Mouse (Mus musculus): ENCODE measurements around the gene Gramd1b.

Gene Gramd1b

DNA sequence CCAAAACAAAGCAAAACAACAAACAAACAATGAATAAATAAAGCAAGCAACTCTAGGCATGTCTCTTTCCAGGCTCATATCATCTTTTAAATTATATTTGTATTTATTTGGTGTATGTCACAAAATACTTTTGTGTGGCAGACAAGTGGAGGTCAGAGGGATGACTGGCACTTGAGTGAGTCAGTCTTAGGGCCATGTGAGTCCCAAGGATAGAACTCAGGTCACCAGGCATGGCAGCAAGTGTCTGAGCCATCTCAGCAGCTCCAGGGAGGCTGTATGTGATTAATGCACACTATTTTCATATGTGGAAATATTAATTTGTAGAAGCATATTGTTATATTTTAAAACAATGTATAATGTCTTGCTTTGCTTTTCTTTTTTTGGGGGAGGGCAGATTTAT is 106.3 kb downstream of the Gramd1b start:
- no peak for DNase-seq (ENCODE audit: low read depth)

DNA sequence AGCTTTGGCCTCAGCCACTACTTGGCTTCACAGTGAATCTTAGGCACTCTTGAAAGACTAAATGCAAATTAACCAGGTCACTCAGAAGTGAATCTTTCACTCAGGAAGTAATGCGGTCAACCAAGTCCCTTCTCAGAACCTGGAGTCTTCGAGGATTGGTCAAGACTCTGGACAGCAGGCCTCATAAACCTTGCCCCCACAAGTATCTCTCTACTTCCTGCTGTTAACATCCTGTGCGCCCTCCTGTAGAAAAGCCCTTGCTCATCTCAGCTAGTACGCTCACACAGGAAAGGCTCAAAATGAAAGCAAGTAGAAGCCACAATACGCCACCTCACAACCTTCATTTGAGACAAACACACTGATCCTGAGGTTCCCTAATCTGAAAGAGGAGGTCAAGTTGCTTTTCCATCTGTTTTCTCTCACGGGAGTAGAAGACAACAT is 107.7 kb downstream of the Gramd1b start:
- no peak for DNase-seq (ENCODE audit: low read depth)

DNA sequence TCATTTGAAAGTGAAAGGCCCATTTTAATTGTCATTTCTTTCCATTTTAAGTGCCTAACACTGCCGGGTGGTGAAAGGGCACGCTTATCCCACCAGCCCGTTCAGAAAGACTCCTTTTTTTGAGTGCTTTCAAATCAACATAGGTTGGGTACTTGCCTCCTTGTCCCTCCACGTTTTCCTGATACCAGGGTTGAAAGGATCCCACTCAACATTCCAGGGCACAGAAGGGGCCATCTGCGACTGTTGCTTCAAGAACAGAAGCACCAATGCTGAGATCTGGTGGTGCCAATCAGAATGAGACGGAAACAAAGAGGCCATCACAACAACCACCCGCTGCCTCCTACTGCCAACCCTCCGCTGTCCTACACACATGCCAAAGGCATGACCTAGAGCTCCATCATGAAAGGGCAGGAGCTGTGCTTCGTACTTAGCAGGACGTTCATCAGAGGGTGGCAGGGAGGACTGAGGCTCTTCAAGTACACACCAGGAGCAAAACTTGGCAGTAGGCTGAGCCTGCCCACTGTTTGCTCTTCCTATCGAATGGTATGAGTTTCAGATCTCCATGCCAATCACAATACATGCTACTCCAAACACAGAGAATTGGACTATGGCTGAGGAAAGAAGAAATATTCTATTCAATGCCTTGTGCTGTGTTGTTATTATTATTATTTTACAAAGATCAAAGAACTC is 108.7 kb downstream of the Gramd1b start:
- DNase-seq (ENCODE audit: low read depth), result no peak

DNA sequence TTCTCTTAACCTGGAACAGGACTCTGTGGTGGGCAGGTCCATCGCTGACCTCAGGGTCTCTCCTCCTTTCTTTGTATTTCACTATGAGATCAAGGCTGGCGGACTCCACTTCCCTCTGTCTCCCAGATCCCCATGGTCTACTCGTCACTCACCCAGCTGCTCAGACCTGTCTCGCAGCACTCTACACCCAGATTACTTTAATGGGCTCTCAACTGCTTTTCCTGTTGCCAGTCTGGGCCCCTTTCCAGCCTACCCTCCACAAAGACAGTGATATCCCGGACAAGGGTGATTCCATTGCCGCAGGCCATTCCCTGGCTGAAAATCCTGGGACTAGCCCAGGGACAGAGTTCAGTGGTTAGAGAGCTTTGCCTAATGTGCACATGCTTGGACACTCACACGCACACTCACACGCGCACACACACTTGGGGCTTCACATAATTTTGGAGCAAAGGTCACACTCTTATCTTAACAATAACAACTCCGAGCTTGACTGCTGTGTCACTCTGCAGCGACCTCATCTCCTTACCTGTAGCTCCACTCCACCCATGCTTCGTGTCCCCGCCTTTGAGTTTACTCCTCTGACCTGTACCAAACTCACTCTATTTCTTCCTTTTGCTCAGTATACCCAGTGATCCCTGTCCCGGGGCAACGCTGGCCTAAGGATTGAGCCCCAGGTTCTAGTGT is 110.4 kb downstream of the Gramd1b start:
- DNase-seq (ENCODE audit: low read depth), result no peak

DNA sequence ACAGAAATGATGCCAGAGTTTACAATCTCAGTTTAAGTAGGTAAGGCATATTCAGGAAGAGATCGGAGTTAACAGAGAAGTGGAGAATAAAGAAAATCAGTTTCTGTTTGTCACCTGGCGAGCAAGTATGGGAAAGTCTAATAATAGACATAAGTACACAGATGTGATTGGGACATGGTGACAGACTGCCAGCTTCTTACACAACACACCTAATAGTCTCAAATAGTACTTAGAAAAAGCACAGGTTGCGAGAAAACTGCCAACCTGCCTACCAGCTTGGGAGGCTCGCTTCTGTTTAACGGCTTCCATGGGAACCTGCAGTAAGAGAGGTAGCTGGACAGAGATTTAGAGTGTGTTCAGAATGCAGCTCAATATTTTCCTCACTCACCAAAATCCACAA is 112.4 kb downstream of the Gramd1b start:
- no peak for DNase-seq (ENCODE audit: low read depth)

DNA sequence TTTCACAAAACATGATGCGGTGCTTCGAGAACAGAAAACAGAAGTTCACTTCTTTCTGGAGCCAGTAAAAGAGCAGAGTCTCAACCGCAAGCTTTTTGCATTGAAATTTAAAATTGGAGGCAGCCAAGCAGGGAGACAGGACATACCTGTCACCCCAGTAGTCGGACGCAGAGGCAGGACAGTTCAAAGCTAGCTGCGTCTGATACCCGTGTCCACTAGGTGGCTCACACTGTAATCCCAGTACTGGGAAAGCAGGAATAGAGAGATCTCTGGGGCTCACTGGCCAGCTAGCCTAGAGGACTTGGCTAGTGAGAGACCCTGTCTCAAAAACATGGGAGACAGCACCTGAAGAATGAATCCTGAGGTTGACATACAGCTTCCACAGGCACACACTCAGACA is 115.0 kb downstream of the Gramd1b start:
- DNase-seq (ENCODE audit: low read depth), result no peak

DNA sequence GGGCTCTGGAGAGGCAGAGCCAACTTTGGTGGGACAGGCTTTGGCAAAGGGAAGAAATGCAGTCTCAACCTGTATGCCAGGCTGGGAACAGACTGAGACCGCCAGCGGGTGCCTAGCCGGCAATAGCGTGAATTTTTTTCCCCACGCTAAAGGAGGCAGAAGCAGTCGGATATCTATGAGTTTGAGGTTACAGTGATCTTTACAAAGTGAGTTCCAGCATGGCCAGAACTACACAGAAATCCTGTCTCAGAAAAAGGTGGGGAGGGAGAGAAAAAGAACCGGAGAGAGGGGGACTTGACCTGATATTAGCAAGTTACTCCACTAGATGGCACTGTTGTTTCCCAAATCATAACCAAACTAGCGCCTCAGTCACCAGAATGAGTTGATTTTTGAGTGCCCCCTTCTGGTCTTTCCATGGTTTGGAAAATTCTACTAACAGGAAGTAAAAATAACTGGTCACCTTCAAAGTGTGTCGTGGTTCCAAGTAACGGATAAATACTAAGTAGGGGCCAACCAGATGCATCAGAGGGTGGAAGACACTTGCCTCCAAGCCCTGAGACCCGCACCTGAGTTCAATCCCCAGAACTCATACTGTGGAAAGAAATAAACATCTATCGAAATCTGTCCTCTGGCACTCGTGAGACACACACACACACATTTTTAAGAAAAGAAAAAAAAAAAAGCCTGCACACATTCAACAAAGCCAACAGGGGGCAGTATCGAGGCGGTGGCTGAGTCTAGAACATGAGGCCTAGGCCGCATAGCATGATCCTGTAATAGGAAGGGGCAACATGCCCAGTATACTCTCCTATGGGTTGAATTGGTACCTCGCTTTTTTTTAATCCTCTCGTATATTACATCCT is 116.0 kb downstream of the Gramd1b start:
- DNase-seq (ENCODE audit: low read depth), result peak; percentile 78

DNA sequence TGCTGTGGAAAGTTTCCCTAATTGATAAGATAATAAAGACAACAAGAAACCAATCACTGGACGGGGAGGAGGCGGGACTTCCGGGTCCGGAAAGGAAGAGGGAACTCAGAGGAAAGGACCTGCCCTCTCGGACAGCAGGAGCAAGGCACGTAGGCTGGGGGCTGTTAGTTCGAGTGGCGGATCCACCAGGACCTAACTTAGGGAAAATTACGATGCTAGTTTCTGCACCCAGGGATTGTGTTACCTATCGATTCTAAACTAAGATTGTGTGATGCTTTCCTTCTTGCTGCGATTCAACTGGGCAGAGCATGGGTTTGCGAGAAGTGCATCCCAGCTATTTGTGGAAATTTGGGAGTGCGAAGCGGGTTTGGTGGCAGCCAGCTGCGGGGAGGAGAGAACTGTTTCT is 116.7 kb downstream of the Gramd1b start:
- DNase-seq (ENCODE audit: low read depth), result peak; percentile 50

DNA sequence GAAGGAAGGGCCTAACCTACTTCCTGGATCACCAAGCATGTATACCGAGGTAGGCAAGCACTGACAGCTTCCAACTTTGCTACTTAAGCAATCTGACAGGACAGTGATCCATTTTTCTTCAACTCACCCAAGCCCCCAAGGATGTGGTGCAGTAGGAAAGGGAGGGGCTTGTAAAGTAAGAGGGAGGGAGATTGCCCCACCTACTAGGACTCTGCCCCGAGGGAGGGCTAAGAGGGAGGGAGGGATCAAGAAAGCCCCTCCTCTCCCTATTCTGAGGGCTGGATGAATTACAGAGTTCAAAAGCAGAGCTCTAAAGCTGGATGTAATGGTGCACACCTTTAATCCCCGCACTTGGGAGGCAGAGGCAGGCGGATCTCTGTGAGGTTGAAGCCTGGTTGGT is 117.6 kb downstream of the Gramd1b start:
- DNase-seq (ENCODE audit: low read depth), result no peak

DNA sequence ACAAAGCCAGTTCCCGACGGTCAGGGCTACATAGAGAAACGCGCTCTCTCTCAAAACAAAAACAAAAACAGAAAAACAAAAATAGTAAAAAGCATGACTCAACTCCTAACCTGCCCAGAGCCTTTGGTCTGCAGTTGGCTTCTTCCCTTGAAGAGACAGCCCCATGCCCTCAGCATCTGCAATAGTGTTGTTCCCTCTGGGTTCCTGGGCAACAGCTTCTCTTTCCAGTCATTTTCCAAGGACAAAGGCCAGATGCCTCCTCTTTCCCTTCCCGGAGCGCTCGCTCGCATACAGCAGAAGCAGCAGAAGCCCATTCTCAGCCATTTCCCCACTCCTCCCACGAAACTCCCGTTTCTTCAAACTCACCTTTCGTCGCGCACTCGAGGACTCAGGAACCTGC is 118.3 kb downstream of the Gramd1b start:
- no peak for DNase-seq (ENCODE audit: low read depth)

DNA sequence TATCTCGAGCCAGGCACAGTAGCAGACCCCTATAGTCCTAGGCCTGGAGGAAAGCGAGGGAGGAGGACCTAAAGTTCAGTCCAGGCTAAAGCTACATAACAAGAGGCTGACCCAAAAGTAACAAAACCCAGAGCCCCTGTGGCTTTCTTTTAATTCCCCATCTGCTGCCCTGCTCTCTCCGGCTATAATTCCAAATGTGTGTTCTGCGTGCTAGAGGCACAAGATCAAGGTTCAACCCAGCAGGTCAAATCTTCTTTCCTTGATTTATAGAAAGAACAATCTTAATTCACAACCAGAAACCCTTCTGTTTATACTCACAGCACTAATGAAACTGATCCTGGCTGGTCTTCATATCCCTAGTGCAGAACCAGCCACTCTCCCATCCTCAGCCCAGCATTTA is 118.9 kb downstream of the Gramd1b start:
- no peak for DNase-seq (ENCODE audit: low read depth)

DNA sequence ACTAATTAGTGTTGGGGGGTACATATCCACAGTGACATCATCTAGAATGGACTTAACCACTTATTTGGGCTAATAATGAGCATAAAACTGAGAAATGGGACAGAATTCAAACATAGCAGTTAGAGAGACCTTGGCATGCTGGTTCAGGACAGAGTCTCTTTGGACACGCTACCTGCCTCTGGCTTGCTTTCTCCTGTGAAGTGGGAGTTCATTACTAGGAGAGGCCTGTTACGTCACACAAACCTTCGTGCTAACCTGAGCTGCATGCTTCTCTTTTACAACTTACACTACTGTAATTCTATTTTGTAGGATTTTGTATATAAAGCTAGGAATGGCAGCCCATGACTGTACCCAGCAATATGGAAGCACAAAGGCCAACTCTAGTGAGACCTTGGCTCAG is 120.3 kb downstream of the Gramd1b start:
- DNase-seq (ENCODE audit: low read depth), result no peak

DNA sequence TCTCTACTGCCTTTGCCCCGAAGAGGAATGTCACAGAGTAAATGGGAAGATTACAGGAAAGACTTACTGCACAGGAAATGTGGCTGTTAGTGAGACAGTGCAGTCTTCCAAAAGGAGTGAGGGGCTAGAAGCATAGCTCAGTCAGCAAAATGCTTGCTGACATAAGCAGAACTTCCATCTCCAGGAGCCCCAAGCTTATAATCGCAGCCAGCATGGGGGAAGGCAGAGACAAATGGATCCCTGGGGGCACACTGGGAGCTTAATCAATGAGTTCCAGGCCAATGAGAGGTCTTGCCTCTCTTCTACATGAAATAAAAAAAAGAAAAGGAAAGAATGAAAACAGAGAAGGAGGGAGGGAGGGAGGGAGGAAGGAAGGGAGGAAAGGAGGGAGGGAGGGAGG is 122.1 kb downstream of the Gramd1b start:
- no peak for DNase-seq (ENCODE audit: low read depth)

DNA sequence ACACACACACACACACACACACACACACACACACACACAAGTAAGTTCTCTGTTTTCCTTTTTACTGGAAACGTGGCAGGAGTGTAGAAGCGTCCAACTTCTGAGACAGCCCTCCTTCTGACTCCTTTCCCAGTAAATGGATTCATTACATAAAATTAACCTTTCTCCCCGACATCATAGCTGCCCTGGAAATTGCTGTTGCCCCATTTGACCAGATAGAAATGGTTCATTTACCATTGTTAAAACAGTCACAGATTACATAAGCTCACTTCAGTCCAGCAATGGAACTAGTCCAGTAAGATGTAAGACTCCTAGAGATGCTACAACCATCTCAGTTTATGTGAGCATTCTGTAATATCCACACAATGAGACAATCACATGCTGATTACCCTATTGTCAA is 122.8 kb downstream of the Gramd1b start:
- DNase-seq (ENCODE audit: low read depth), result no peak

DNA sequence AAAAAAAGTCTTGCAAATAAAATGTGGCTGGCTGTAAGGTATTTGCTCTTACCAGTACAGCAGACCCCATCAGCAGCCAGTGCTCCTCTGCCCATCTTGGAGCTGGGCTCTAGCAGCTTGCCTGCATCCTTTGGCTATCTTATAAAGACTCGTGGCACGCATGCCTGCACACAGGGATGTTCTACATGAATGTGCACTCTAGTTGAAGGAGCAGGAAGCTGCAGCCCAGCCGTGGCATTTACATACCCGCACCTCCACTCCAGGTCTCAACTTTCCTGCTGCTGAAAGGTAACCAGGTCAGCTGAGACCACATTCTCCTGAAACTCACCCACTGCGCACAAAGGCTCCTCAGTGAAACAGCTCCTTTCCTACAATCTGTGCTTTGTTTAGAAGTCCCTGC is 123.3 kb downstream of the Gramd1b start:
- no peak for DNase-seq (ENCODE audit: low read depth)

DNA sequence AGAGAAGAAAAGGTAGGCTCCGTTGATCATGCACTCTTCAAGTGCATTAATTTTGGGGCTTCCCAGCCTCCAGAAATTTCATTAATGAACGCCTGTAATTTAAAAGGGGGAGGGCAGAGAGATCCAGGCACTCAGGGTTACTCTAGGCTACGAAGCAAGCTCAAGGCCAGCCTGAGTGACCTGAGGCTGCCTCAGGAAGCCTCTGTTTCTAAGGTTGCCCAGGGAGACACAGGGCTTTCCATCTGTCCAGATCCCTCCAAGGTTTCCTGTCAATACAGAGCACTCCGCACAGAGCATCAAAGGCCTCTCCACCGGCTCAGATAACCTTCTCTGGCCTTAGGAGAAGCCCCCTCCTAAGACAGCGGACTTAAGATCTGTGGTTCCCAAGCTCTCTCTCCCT is 125.4 kb downstream of the Gramd1b start:
- no peak for DNase-seq (ENCODE audit: low read depth)

DNA sequence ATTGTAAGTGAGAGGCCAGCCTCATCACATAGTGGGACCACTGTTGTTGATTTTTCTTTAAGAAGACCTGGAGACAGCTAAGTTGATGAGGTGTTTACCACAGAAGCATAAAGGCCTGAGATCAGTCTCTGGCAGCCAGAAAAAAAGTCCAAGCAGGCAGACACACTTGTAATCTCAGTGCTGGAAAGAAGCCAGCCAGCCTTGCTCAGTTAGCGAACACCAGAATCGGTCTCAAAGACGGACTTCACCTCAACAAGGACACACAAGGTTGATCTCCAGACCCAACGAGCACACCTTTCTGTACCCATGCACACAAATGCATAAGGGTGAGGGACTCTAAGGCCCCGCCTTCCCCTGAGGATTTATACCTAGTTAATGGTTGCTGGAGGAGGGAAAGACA is 125.9 kb downstream of the Gramd1b start:
- no peak for DNase-seq (ENCODE audit: low read depth)

DNA sequence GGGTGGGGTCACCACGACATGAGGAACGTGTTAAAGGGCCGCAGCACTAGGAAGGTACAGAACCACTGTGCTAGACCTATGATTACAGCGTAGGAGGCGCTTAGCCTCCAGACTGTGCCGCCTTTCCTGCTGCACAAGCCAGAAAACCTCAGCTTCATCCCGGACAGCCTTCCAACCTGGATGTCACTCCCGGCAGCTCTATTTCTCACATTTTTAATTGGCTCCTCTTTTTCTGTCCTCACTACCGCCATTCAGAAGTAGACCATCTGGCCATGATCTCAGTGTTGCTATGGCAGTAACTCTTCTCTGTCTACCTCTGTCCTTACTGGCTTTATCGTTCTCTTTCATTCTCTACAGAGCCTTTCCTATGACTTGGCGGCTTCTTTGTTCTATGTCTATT is 126.5 kb downstream of the Gramd1b start:
- no peak for DNase-seq (ENCODE audit: low read depth)

DNA sequence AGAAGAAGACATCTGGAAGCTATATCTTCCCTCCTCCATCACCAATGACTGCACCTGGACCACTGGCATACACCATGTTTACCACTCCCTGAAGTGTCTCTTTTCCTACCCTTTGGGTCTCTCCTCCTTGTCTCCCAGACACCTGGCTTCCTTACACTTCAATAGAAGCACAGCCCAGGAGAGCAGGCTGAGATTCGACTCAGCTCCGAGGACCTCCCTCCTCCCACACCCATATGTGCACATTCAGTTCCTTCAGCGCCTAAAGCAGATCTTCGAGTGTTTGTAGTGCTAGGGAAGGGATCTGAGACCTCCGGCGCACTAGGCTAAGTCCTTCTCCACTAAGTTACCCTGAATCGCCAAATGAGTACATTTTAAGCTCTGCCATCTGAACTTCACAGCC is 127.4 kb downstream of the Gramd1b start:
- DNase-seq (ENCODE audit: low read depth), result no peak

DNA sequence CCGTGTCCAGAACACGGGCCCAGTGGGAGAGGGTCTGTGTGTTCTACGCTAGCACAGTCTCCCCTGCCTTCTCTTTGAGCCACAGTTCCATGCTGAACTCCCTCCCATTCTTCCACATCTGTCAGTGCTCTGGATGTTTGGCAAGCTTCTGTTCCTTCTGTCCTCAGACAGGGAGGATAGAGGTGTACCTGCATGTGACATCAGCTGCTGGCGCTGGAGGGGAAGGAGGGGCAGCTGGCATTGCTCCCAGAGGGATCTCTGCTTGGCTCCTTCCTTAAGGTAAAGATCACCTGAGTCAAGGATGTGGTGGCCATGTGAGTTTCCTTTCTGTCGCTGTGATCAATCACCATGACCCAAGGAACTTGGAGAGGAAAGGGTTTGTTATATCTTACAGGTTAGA is 129.4 kb downstream of the Gramd1b start:
- no peak for DNase-seq (ENCODE audit: low read depth)

DNA sequence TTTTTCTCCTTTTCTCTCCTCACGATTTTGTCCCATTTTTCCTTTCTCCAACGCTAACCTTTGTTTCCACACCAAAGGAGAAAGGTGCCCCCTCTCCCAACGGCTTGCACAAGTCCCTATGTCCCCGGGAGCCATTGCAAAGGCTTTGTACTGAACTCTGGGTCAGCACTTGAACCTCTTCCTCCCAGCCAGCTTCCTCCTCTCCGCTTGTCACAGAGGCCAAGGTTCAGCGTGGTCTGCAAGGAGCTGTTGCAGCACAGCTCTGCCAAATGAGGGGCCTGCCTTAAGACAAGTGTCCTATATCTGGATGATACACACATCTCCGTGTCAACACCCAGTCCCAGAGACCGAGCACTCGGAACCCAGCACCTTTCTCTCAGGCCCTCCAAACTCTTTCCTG is 130.3 kb downstream of the Gramd1b start:
- DNase-seq (ENCODE audit: low read depth), result no peak

DNA sequence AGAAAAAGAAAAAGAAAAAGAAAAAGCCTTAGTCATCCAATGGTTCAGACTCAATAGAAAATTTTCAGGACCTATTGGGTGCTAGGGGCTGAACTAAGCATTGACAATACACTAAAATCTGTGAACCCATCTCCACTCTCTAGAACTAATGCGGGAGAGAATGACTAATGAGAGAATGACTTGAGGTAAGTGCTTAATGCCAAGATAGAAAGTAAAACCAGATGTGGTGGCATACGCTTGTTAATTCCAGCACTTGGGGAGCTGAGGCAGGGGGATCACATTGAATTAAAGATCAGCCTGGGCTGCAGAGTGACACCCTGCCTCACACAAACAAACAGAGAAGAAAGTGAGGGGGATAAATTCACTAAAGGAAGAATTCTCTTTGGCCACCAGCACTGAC is 131.0 kb downstream of the Gramd1b start:
- no peak for DNase-seq (ENCODE audit: low read depth)

DNA sequence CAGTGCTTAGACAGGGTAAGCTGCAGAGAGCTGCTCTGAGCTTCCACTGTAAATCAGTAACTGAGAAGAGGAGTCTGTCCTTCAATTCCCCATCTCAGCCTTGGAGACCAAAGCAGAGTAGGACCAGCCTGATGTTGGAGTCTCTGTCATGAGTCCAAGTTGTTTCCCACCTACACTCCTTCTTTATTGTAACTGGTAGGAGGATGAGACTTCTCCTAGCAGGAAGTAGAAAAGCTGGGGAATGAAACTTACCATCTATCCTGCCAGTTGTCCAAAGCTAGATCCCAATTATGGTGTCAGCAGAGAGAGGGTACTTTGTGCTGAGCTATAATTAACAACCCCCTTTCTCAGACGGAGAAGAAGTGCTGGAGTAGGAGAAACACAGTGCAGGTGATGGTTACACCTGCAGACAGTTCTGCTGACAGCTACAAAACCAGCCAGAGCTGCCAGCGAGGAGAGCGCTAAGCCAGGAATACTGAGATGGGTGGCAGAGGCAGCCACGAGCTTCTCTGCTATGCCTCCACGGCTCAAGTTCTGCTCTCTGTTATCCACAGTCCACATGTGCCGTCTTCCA is 131.7 kb downstream of the Gramd1b start:
- no peak for DNase-seq (ENCODE audit: low read depth)

All from c-Kit-positive CD71-negative TER-119-negative erythroid progenitor cells, embryonic 14.5 days (primary cell).